Comparison of ENCODE assay signal across 29 mouse cellular contexts in the genomic region with DNA sequence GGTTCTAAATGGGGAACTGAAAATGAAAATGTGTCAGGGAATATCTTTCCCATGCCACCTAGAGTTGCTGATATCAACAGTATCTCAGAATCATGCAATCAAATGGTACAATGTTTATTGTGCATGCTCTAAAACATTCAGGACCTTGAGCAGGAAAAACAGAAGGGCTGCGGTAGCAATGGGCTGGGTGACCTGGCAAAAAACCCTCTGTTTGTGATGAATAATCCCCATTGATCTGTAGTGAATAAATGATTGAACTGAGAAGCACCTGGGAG. TPM values are rescaled to one million over a fixed set of nuclear protein-coding genes. Genes with fewer than 3 reads are reported as not detected.
"Had no signal": no experiment of that assay in that cellular context is flagged by ENCODE, and none has a peak within 500 bp of the region (broad histone marks: within the 10 kb centered on the region; RNA-seq: fewer than 3 reads in every experiment).

No protein-coding gene starts in this region.

- DNase-seq: kidney, adult 11 months; kidney, adult 8-10 months; kidney, postnatal 10 days; kidney, postnatal 36 days; layer of hippocampus, postnatal 36 days; lung, adult 18-20 months; lung, postnatal 10 days; lung, postnatal 36 days; thymus, adult 18-20 months; thymus, postnatal 36 days had no signal

- H3K27me3 ChIP-seq: kidney, embryonic 15.5 days; limb, embryonic 12.5 days; limb, embryonic 15.5 days; lung, embryonic 15.5 days; megakaryocyte, embryonic 14.5 days; midbrain, embryonic 13.5 days; neural tube, embryonic 13.5 days had no signal

- ATAC-seq: midbrain, embryonic 13.5 days had no signal

- H3K9me3 ChIP-seq: kidney, embryonic 15.5 days; limb, embryonic 15.5 days; lung, embryonic 15.5 days; megakaryocyte, embryonic 14.5 days; midbrain, embryonic 13.5 days; neural tube, embryonic 13.5 days had no signal

- H3K27ac ChIP-seq: kidney, embryonic 15.5 days; left cerebral cortex, adult 2 months; limb, embryonic 12.5 days; limb, embryonic 15.5 days; liver, embryonic 14.5 days; lung, embryonic 15.5 days; midbrain, embryonic 10.5 days; midbrain, embryonic 13.5 days; neural tube, embryonic 13.5 days; stomach, postnatal 0 days had no signal

- H3K4me1 ChIP-seq: midbrain, embryonic 13.5 days; neural tube, embryonic 13.5 days had no signal

- H3K4me2 ChIP-seq: kidney, embryonic 15.5 days; limb, embryonic 12.5 days; limb, embryonic 15.5 days; lung, embryonic 15.5 days; midbrain, embryonic 13.5 days; neural tube, embryonic 13.5 days had no signal

- H3K36me3 ChIP-seq: kidney, embryonic 15.5 days; limb, embryonic 12.5 days; limb, embryonic 15.5 days; lung, embryonic 15.5 days; midbrain, embryonic 10.5 days; midbrain, embryonic 13.5 days; neural tube, embryonic 13.5 days had no signal

- H3K4me3 ChIP-seq: kidney, embryonic 15.5 days; left cerebral cortex, adult 2 months; limb, embryonic 12.5 days; limb, embryonic 15.5 days; lung, embryonic 15.5 days; megakaryocyte, embryonic 14.5 days; midbrain, embryonic 10.5 days; midbrain, embryonic 13.5 days; myocyte; neural tube, embryonic 13.5 days had no signal

- H3K9ac ChIP-seq: kidney, embryonic 15.5 days; limb, embryonic 12.5 days; limb, embryonic 15.5 days; liver, embryonic 14.5 days; lung, embryonic 15.5 days; midbrain, embryonic 13.5 days; neural tube, embryonic 13.5 days had no signal

RNA-seq across cellular contexts. Expression of gene Fam50b, which starts 4.0 kb away (rescaled TPM):
- total RNA-seq: layer of hippocampus, adult 8-10 months; layer of hippocampus, postnatal 10 days; layer of hippocampus, postnatal 36 days; left cerebral cortex, adult 2 months; left cerebral cortex, postnatal 10 days; left cerebral cortex, postnatal 36 days; monocyte, adult 5-6 weeks; neutrophil, adult 5-6 weeks had no signal
- polyA plus RNA-seq: kidney, embryonic 15.5 days; limb, embryonic 12.5 days; limb, embryonic 15.5 days; lung, embryonic 15.5 days; midbrain, embryonic 10.5 days; midbrain, embryonic 13.5 days; myocyte; neural tube, embryonic 13.5 days; stomach, embryonic 14.5 days had no signal
